Mouse (Mus musculus) kidney, postnatal 14 days (tissue): ENCODE measurements at regions not wholly inside any gene's neighbourhood (a gene's known extent, or its start where the extent isn't known, plus 50 kb on each side); places are given as distances from the start of the nearest gene placed in this dataset.

Experiments
- DNase-seq: peaks from one replicate; pipeline ENCODE4 v3.0.0; 2022; ENCODE audit warnings: mixed read lengths

GRCm38 (mm10) chr8:102413446-102413845, 372.0 kb downstream of the Cdh11 start:
- no peak for DNase-seq

GRCm38 (mm10) chr8:102387591-102387990, 397.9 kb downstream of the Cdh11 start:
- DNase-seq = no peak

GRCm38 (mm10) chr8:102345392-102345791, 440.1 kb downstream of the Cdh11 start:
- no peak for DNase-seq

GRCm38 (mm10) chr8:102332511-102332910, 452.9 kb downstream of the Cdh11 start:
- no peak for DNase-seq

- no peak for DNase-seq
Measured at GRCm38 (mm10) chr8:102331151-102331550, 454.3 kb downstream of the Cdh11 start.

- DNase-seq = no peak
Measured at GRCm38 (mm10) chr8:102329955-102330354, 455.5 kb downstream of the Cdh11 start.
